Mouse (Mus musculus) forebrain, embryonic 11.5 days (tissue): ENCODE data around the gene Cyp4f15. TPM values are rescaled to one million over a fixed set of nuclear protein-coding genes. Genes with fewer than 3 reads are reported as not detected.

Experiments
- ATAC-seq: fragments of 200-750 bp; cut with Nextera tagmentation; replicated peaks from 2 replicates; pipeline ENCODE4 v1.8.0; 2017; ENCODE audit warnings: moderate TSS enrichment; ENCODE audit not compliant: low FRiP score
- DNase-seq: peaks from one replicate; pipeline ENCODE4 v3.0.0-alpha.2; 2017; ENCODE audit warnings: low spot score
- H3K27ac ChIP-seq: fragments of 300-500 bp; sonication (generic); 2 replicates; pipeline ENCODE4 v1.5.1; 2014; ENCODE audit warnings: low read depth, low read length
- H3K27me3 ChIP-seq: fragments of 300-500 bp; sonication (generic); 2 replicates; pipeline ENCODE4 v1.6.1; 2014; ENCODE audit warnings: mild to moderate bottlenecking, low read length, mixed read lengths; ENCODE audit not compliant: control insufficient read depth, insufficient read depth
- H3K36me3 ChIP-seq: fragments of 300-500 bp; sonication (generic); 2 replicates; pipeline ENCODE4 v1.6.1; 2014; ENCODE audit warnings: mild to moderate bottlenecking, low read length, moderate library complexity, mixed read lengths; ENCODE audit not compliant: control insufficient read depth, insufficient read depth
- H3K4me1 ChIP-seq: fragments of 300-500 bp; sonication (generic); replicated peaks from 2 replicates; pipeline ENCODE4 v1.6.1; 2014; ENCODE audit warnings: low read length, mixed read lengths; ENCODE audit not compliant: control insufficient read depth, insufficient read depth
- H3K4me2 ChIP-seq: fragments of 300-500 bp; sonication (generic); 2 replicates; pipeline ENCODE4 v1.6.1; 2014; ENCODE audit warnings: low read depth, mild to moderate bottlenecking, low read length, moderate library complexity, mixed read lengths; ENCODE audit not compliant: severe bottlenecking
- H3K4me3 ChIP-seq: fragments of 300-500 bp; sonication (generic); 2 replicates; pipeline ENCODE4 v1.5.1; 2014; ENCODE audit warnings: low read depth, low read length
- H3K9ac ChIP-seq: fragments of 300-500 bp; sonication (generic); 2 replicates; pipeline ENCODE4 v1.6.1; 2014; ENCODE audit warnings: low read length
- H3K9me3 ChIP-seq: fragments of 300-500 bp; sonication (generic); 2 replicates; pipeline ENCODE4 v1.6.1; 2016; ENCODE audit warnings: low read length, mixed read lengths; ENCODE audit not compliant: control insufficient read depth
- WGBS: fragments of 180-500 bp; shearing (Covaris S2); extraction: QIAGEN DNeasy Blood & Tissue Kit; methylation state at CpG from one replicate; pipeline ENCODE4 v1.1.7; 2014; 5-methylcytosine and 5-hydroxymethylcytosine counted together
- polyA plus RNA-seq: library from polyadenylated mRNA; unstranded; fragments of >200 nt; fragmentation: Nextera tagmentation; extraction: Ambion mirVana; gene quantifications from 2 replicates; pipeline ENCODE4 v1.2.1, GENCODE M21; 2014

Gene Cyp4f15
- polyA plus RNA-seq, result 1.1 and 1.8 TPM in 2 replicates

DNA sequence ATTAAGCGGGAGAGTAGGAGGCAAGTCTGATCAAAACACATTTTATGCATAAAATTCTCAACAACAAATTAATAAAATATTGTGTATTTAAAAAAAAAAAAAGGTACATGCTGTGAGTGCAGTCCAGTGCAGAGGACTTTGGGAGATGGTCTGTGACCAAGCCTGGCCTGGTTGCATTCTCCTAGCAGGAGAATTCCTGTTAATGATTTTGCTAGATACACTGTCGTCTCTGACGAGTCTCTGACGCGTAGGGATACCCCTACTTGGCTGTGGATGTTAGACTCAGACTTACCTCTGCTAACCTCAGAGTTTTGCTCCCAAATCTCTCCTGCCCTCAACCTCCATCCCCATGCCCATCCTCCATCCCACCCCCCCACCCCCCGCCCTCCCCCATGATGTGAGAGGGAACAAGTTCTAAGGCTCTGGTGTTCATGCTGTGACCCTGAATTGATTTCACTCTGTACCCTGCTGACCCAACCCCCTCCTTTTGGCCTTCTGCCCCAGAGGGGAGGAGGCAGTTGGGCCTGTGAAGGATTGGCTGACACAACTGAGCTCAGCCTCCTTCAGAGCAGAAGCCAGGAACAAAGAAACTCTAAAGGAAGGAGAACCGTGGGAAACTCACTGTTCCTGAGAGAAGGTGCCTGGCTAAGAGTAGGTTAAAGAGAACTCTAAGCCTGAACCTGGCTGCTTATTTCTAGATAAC lies at the start of gene Cyp4f15:
TSS of gene Cyp4f15 (plus strand) at position 580 of the 703 bp plus-strand sequence.
- ATAC-seq (peak; percentile 49; the same call in 1 of the 2 replicates), DNase-seq (peak; percentile 56)
- H3K27ac ChIP-seq, result 0 out of 2 replicates have a peak within 1 kb of the TSS, but pooled peaks have one; percentile 18
- no peaks in the 10 kb centered on the region for H3K9me3 ChIP-seq
- no peaks in the 10 kb centered on the region for H3K36me3 ChIP-seq
- H3K27me3 ChIP-seq, result no peaks in the 10 kb centered on the region
- 20% methylated on average over 7 of the region's 7 CpGs for WGBS
- H3K4me1 ChIP-seq, result 0 out of 2 replicates have a peak, but pooled peaks cover 1% of the 10 kb centered on the region
- no peak within 1 kb of the TSS for H3K4me2 ChIP-seq
- H3K4me3 ChIP-seq, result no peak within 1 kb of the TSS
- H3K9ac ChIP-seq, result no peak within 1 kb of the TSS

GRCm38 (mm10) chr17:32636341-32636740 lies 49.1 kb upstream of the Cyp4f15 start:
- H3K9ac ChIP-seq, result no peak overlapping the region
- no peak overlapping the region for H3K27ac ChIP-seq
- H3K4me3 ChIP-seq, result no peak overlapping the region
- no peaks in the 10 kb centered on the region for H3K27me3 ChIP-seq
- no peak overlapping the region for H3K4me2 ChIP-seq
- H3K9me3 ChIP-seq, result no peaks in the 10 kb centered on the region
- ATAC-seq (no peak), DNase-seq (no peak)
- H3K36me3 ChIP-seq, result no peaks in the 10 kb centered on the region
- 60% methylated on average over 3 of the region's 3 CpGs for WGBS
- no peaks in the 10 kb centered on the region; the same call in 1 of the 2 replicates for H3K4me1 ChIP-seq

DNA sequence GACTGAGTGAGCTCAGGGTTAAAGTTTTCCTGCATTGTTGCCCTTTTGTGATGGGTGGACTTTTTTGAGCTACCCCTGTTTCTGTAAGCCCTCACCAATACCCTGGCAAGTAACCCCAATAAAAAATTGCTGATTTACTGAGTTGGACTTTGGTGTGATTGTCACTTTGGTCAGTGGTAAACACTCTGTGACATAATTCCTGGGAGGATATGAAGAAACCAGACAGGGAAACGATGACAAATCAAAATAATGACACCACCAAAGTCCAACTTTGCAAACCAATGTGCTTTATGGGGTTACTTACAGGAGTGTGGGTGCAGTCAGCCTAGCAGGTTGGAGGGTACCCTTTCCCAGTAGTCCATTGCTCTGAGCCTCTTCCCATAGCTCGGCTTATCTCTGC lies 48.3 kb upstream of the Cyp4f15 start:
- Histone ChIP-seq H3K4me1 (no peaks in the 10 kb centered on the region; the same call in 1 of the 2 replicates), H3K27ac (no peak overlapping the region)
- 95% methylated on average over 2 of the region's 2 CpGs for WGBS

DNA sequence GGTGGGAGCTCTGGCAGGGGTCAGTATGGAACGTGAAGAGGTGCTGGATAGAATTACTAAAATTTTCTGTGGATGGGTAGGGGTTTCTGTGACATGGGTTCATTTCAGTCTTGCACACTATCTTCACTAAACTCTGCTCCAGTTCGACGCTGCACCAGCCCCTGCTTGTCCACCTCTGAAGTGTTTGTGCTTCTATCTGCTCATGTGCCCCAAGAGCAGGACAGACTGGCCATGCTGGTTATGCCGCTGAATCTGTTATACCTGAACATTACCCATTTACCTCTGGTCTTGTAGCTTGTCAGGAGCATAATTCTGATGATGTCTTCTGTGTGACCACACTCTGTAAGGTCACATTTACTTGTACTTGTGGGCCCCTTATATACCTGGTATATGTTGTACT lies 38.8 kb upstream of the Cyp4f15 start:
- WGBS, result 91% methylated on average over 4 of the region's 4 CpGs
- no peaks in the 10 kb centered on the region for H3K36me3 ChIP-seq

More for the DNA sequence above, 48.3 kb upstream of the Cyp4f15 start:
- ATAC-seq, result no peak
- Histone ChIP-seq H3K4me3 (no peak overlapping the region), H3K36me3 (no peaks in the 10 kb centered on the region), H3K9ac (no peak overlapping the region), H3K9me3 (no peaks in the 10 kb centered on the region), H3K4me2 (no peak overlapping the region), H3K27me3 (no peaks in the 10 kb centered on the region)
- DNase-seq, result no peak

DNA sequence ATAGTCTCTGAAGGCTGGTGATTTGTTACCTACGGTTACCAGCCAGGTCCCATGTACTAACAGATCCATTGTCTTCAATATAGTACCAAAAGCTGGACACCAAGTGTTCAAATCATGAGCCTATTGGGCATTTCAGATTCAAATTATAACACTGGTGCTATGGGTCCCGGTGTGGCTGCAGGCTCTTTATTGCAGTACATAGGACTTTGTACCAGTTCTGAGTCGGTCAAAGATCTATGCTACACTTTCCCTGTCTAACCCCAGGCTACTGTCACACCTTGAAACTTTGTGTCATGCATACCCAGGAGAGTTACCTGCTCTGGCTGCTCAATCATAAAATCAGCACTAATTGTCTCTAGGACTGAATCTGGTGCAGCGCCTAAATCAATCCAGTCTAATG lies 31.6 kb upstream of the Cyp4f15 start:
- Histone ChIP-seq H3K36me3 (no peaks in the 10 kb centered on the region), H3K4me3 (no peak overlapping the region), H3K4me1 (no peaks in the 10 kb centered on the region), H3K9me3 (no peaks in the 10 kb centered on the region), H3K9ac (no peak overlapping the region), H3K27me3 (no peaks in the 10 kb centered on the region), H3K4me2 (no peak overlapping the region), H3K27ac (no peak overlapping the region)
- no peak for DNase-seq
- no peak for ATAC-seq
- 90% methylated on average over 4 of the region's 4 CpGs for WGBS

More for the DNA sequence above, 38.8 kb upstream of the Cyp4f15 start:
- H3K4me2 ChIP-seq, result no peak overlapping the region
- no peaks in the 10 kb centered on the region for H3K27me3 ChIP-seq
- ATAC-seq, result no peak
- H3K27ac ChIP-seq, result no peak overlapping the region
- DNase-seq, result no peak
- no peaks in the 10 kb centered on the region for H3K9me3 ChIP-seq
- no peaks in the 10 kb centered on the region for H3K4me1 ChIP-seq
- H3K4me3 ChIP-seq, result no peak overlapping the region
- H3K9ac ChIP-seq, result no peak overlapping the region

GRCm38 (mm10) chr17:32657041-32657440 lies 28.4 kb upstream of the Cyp4f15 start:
- WGBS, result 81% methylated on average over 3 of the region's 3 CpGs
- no peaks in the 10 kb centered on the region for H3K4me1 ChIP-seq
- H3K36me3 ChIP-seq, result no peaks in the 10 kb centered on the region
- ATAC-seq (no peak), DNase-seq (no peak)
- no peak overlapping the region for H3K4me3 ChIP-seq
- H3K27me3 ChIP-seq, result no peaks in the 10 kb centered on the region
- H3K9ac ChIP-seq, result no peak overlapping the region
- no peak overlapping the region for H3K27ac ChIP-seq
- no peaks in the 10 kb centered on the region for H3K9me3 ChIP-seq
- no peak overlapping the region for H3K4me2 ChIP-seq

- no peaks in the 10 kb centered on the region for H3K27me3 ChIP-seq
- no peaks in the 10 kb centered on the region for H3K36me3 ChIP-seq
- no peak overlapping the region for H3K4me2 ChIP-seq
- DNase-seq (no peak), ATAC-seq (no peak)
- no peak overlapping the region for H3K4me3 ChIP-seq
- H3K4me1 ChIP-seq, result no peaks in the 10 kb centered on the region
- no peak overlapping the region for H3K27ac ChIP-seq
- H3K9ac ChIP-seq, result no peak overlapping the region
- WGBS, result 89% methylated on average over 1 of the region's 1 CpGs
- H3K9me3 ChIP-seq, result no peaks in the 10 kb centered on the region
Measured at GRCm38 (mm10) chr17:32658246-32658645, 27.2 kb upstream of the Cyp4f15 start.

DNA sequence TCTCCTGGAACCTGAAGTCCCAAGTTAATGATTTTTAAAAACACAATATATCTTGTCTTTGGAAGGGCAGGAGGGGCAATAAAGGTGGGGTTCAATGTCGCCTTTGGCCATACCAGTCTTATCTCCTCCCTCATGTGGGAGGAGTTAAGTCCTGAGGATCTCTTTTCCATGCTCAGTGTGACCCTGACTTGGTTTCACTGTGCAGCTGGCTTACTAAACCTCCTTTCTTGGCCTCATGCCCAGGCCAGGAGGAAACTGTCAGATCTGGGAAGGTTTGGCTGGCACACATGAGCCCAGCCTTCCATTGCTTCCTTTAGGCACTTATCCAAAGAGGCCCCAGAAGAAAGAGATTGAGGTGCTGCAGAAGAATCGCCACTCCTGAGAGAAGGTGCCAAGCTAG lies 26.7 kb upstream of the Cyp4f15 start, which contains the start of gene Cyp4f40:
TSS of gene Cyp4f40 (plus strand) at position 189 of the 400 bp plus-strand sequence.
- ATAC-seq (no peak), DNase-seq (no peak)
- Histone ChIP-seq H3K9me3 (no peaks in the 10 kb centered on the region), H3K27me3 (no peaks in the 10 kb centered on the region), H3K4me2 (no peak within 1 kb of the TSS), H3K27ac (no peak within 1 kb of the TSS), H3K4me1 (no peaks in the 10 kb centered on the region), H3K36me3 (no peaks in the 10 kb centered on the region), H3K4me3 (no peak within 1 kb of the TSS), H3K9ac (no peak within 1 kb of the TSS)
- 73% methylated on average over 2 of the region's 2 CpGs for WGBS

- no peak overlapping the region for H3K27ac ChIP-seq
- H3K36me3 ChIP-seq, result no peaks in the 10 kb centered on the region
- no peak overlapping the region for H3K9ac ChIP-seq
- DNase-seq, result no peak
- H3K4me2 ChIP-seq, result no peak overlapping the region
- H3K27me3 ChIP-seq, result no peaks in the 10 kb centered on the region
- no peaks in the 10 kb centered on the region for H3K4me1 ChIP-seq
- H3K9me3 ChIP-seq, result no peaks in the 10 kb centered on the region
- no peak overlapping the region for H3K4me3 ChIP-seq
- no peak for ATAC-seq
- 71% methylated on average over 7 of the region's 7 CpGs for WGBS
Measured at GRCm38 (mm10) chr17:32673976-32674375, 11.5 kb upstream of the Cyp4f15 start.
